Mouse (Mus musculus) liver, embryonic 14.5 days (tissue): ENCODE measurements at regions not wholly inside any gene's neighbourhood (a gene's known extent, or its start where the extent isn't known, plus 50 kb on each side); places are given as distances from the start of the nearest gene placed in this dataset.

Source experiments
- CTCF ChIP-seq: IDR thresholded peaks from 2 replicates; pipeline ENCODE4 v1.5.1; 2016; ENCODE audit warnings: antibody characterized with exemption, low read depth, control low read depth
- EP300 ChIP-seq: IDR thresholded peaks from 2 replicates; pipeline ENCODE4 v1.6.1; 2016; ENCODE audit warnings: antibody characterized with exemption, low read depth

- TF ChIP-seq EP300 (no peak), CTCF (no peak)
Observed at GRCm38 (mm10) chr11:82576019-82576418, 187.3 kb downstream of the Tmem132e start.
